ENCODE assay signal across 8 mouse cellular contexts in genomic region chr2:18801281-18801862, GRCm38 (mm10).
A peak's percentile ranks its signal among the peaks of the same experiment; 100 is the strongest.
DNase-seq lines count a peak whose midpoint lies in the region; ATAC-seq lines count a peak whose summit lies in the region.

No protein-coding gene starts in this region.

- ATAC-seq in kidney, embryonic 15.5 days (replicated peaks; ENCODE audit: low FRiP score), result peak; percentile 40; the same call in 1 of the 2 replicates
- no peak for ATAC-seq in embryonic facial prominence, embryonic 15.5 days (ENCODE audit: insufficient number of reproducible peaks, low FRiP score, low TSS enrichment, low read depth)
- ATAC-seq in intestine, embryonic 15.5 days, result peak; percentile 31; the same call in 1 of the 2 replicates
- peak; percentile 18 for ATAC-seq in neural tube, embryonic 12.5 days (ENCODE audit: low FRiP score, low read depth)

- H3K4me3 ChIP-seq in kidney, embryonic 15.5 days (replicated peaks), result peak overlapping the region; percentile 44; the same call in 1 of the 2 replicates
- H3K4me3 ChIP-seq in embryonic facial prominence, embryonic 15.5 days (replicated peaks), result peak overlapping the region; percentile 45; the same call in 1 of the 2 replicates
- H3K4me3 ChIP-seq in intestine, embryonic 15.5 days (replicated peaks), result no peak overlapping the region
- H3K4me3 ChIP-seq in neural tube, embryonic 12.5 days, result 0 out of 2 replicates have a peak overlapping the region, but pooled peaks have one; percentile 37

- H3K4me2 ChIP-seq in kidney, embryonic 15.5 days, result peak overlapping the region; percentile 79
- peak overlapping the region; percentile 82 for H3K4me2 ChIP-seq in embryonic facial prominence, embryonic 15.5 days (replicated peaks)
- peak overlapping the region; percentile 93; the same call in 1 of the 2 replicates for H3K4me2 ChIP-seq in intestine, embryonic 15.5 days (replicated peaks)
- peak overlapping the region; percentile 75 for H3K4me2 ChIP-seq in neural tube, embryonic 12.5 days (replicated peaks)

- no peak overlapping the region for H3K9ac ChIP-seq in kidney, embryonic 15.5 days
- H3K9ac ChIP-seq in embryonic facial prominence, embryonic 15.5 days, result no peak overlapping the region
- no peak overlapping the region for H3K9ac ChIP-seq in intestine, embryonic 15.5 days
- peak overlapping the region; percentile 61 for H3K9ac ChIP-seq in neural tube, embryonic 12.5 days

- H3K4me1 ChIP-seq in kidney, embryonic 15.5 days, result peaks cover 23% of the 10 kb centered on the region
- peaks cover 20% of the 10 kb centered on the region for H3K4me1 ChIP-seq in embryonic facial prominence, embryonic 15.5 days
- H3K4me1 ChIP-seq in intestine, embryonic 15.5 days (replicated peaks), result peaks cover 19% of the 10 kb centered on the region
- H3K4me1 ChIP-seq in neural tube, embryonic 12.5 days, result peaks cover 22% of the 10 kb centered on the region

- peaks cover 76% of the 10 kb centered on the region for H3K27me3 ChIP-seq in kidney, embryonic 15.5 days
- peaks cover 52% of the 10 kb centered on the region for H3K27me3 ChIP-seq in embryonic facial prominence, embryonic 15.5 days
- H3K27me3 ChIP-seq in intestine, embryonic 15.5 days (replicated peaks), result peaks cover 42% of the 10 kb centered on the region
- peaks cover 10% of the 10 kb centered on the region; the same call in 1 of the 2 replicates for H3K27me3 ChIP-seq in neural tube, embryonic 12.5 days (replicated peaks)

- no peaks in the 10 kb centered on the region for H3K36me3 ChIP-seq in kidney, embryonic 15.5 days
- no peaks in the 10 kb centered on the region for H3K36me3 ChIP-seq in embryonic facial prominence, embryonic 15.5 days
- H3K36me3 ChIP-seq in intestine, embryonic 15.5 days, result no peaks in the 10 kb centered on the region
- no peaks in the 10 kb centered on the region for H3K36me3 ChIP-seq in neural tube, embryonic 12.5 days

- H3K9me3 ChIP-seq in kidney, embryonic 15.5 days (replicated peaks), result no peaks in the 10 kb centered on the region
- no peaks in the 10 kb centered on the region for H3K9me3 ChIP-seq in embryonic facial prominence, embryonic 15.5 days (replicated peaks)
- H3K9me3 ChIP-seq in intestine, embryonic 15.5 days, result no peaks in the 10 kb centered on the region
- H3K9me3 ChIP-seq in neural tube, embryonic 12.5 days, result no peaks in the 10 kb centered on the region

- H3K27ac ChIP-seq in kidney, embryonic 15.5 days, result no peak overlapping the region
- H3K27ac ChIP-seq in embryonic facial prominence, embryonic 15.5 days (replicated peaks), result no peak overlapping the region
- H3K27ac ChIP-seq in intestine, embryonic 15.5 days, result no peak overlapping the region
- H3K27ac ChIP-seq in neural tube, embryonic 12.5 days, result peak overlapping the region; percentile 75; the same call in 1 of the 2 replicates

- WGBS in kidney, embryonic 15.5 days, result 5% methylated on average over 19 of the region's 19 CpGs
- 8% methylated on average over 19 of the region's 19 CpGs for WGBS in embryonic facial prominence, embryonic 15.5 days
- WGBS in intestine, embryonic 15.5 days, result 11% methylated on average over 19 of the region's 19 CpGs
- 5% methylated on average over 19 of the region's 19 CpGs for WGBS in neural tube, embryonic 12.5 days

- no peak for DNase-seq in kidney, postnatal 4 days
- DNase-seq in gastrocnemius, postnatal 10 days, result no peak
- no peak for DNase-seq in cerebellum, adult 11 months
- no peak for DNase-seq in spleen, adult 12 weeks (ENCODE audit: low spot score)
